Mouse (Mus musculus): ENCODE measurements around the gene Olfr1308.

The Olfr1308 gene

DNA sequence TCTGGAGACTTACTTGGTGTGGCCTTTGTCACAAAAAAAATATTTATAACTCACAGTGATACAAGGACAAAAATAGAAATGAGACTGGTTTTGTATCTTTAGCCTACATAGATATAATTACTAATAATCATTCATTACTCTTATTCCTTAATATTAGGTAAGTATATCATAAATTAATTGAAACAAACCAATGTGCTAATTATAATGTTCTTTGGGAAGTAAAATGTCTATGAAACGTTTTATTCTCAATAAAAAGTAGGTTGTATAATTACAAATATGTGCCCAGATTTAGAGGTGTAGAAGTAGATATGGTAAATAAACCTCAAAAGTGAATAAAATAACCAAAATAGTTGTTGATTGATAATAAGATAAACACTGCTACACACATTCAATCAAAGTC is at the start of gene Olfr1308:
Gene Olfr1308 (minus strand): TSS at position 101 of the 400 bp plus-strand sequence.
- DNase-seq (ENCODE audit: low read depth in 2 of 2, low spot score in 2 of 2) = no peak

DNA sequence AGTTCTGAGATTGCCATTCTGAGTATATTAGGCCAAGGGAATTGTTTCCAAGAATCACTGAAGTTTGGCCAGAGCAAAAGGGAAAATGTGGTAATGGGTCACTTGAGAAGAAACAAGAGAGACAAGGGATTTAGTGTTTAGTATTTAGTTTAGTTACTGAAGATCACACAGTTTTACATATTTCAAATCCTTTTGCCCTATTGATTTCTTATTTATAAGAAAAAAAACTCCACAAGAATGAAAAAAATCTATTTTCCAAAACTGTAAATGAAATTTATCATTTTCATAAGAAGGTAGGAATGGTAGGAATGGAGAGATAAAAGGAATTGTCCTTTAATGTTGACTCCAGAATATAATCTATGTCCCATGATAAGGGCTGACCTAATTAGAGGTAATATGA is 47.9 kb upstream of the Olfr1308 start, which contains the start of gene Olfr1310:
Gene Olfr1310 (minus strand): TSS at position 101 of the 400 bp plus-strand sequence.
- no peak for DNase-seq (ENCODE audit: low read depth in 2 of 2, low spot score in 2 of 2)

DNA sequence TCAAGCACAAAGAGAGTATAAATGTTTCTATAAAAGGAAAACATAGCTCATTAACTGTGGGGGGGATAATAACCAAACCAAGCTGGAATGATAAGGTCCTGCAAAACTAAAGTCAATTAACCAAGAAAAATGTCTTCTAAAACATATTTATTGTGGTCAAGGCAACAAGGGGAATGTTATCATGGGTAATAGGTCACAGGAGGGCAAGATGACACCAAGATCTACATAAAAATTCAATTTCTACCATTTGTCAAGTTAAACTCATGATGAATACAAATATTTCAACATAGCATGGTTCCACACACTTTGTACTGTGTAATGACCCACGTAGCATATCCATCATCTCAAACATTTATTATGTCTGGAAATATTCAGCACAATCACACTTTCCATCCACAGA is 25.4 kb upstream of the Olfr1308 start, which contains the start of gene Olfr1309:
Gene Olfr1309 (minus strand): TSS at position 101 of the 400 bp plus-strand sequence.
- DNase-seq (ENCODE audit: low read depth in 2 of 2, low spot score in 2 of 2) = no peak

DNA sequence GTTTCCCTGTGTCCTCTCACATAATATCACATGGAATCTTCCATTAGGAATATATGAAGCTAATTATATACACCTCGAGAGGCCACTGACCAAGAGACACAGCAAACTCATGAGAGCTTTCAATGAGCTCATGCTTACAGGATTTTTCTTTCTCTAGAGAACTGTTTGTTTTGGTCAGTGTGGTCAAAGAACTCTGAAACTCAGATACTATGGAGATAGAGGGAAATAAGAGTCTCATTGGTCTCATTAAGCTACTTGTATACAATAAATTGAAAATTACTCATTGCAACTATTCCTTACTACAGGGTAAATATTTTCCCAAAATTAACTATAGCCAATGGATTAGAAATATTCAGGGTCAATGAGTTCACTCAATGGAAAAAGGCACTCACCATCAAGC is 15.4 kb downstream of the Olfr1308 start, which contains the start of gene Olfr1307:
Gene Olfr1307 (minus strand): TSS at position 101 of the 400 bp plus-strand sequence.
- no peak for DNase-seq (ENCODE audit: low read depth in 2 of 2, low spot score in 2 of 2)

DNA sequence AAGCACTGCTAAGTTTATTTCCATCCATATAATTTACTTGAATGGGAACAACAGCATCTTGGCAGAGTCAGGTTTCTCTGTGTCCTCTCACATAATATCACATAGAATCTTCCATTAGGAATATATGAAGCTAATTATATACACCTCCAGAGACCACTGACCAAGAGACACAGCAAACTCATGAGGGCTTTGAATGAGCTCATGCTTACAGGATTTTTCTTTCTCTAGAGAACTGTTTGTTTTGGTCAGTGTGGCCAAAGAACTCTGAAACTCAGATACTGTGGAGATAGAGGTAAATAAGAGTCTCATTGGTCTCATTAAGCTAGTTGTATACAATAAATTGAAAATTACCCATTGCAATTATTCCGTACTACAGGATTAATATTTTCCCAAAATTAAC is 48.6 kb downstream of the Olfr1308 start, which contains the start of gene Olfr1306:
Gene Olfr1306 (minus strand): TSS at position 101 of the 400 bp plus-strand sequence.
- no peak for DNase-seq (ENCODE audit: low read depth in 2 of 2, low spot score in 2 of 2)

All from CD8-positive naive resting alpha-beta T cell, adult 2 months (primary cell).